Mouse (Mus musculus) stomach, postnatal 0 days (tissue): Measurements from ENCODE around the gene 4931414P19Rik. TPM values are rescaled to one million over a fixed set of nuclear protein-coding genes. Genes with fewer than 3 reads are reported as not detected.

ENCODE experiments used
- ATAC-seq: fragments of 200-750 bp; cut with Nextera tagmentation; 2 replicates; pipeline ENCODE4 v1.8.0; 2017; ENCODE audit not compliant: low FRiP score, low TSS enrichment
- DNase-seq: peaks from one replicate; pipeline ENCODE4 v3.0.0-alpha.2; 2016; ENCODE audit warnings: low spot score
- H3K27ac ChIP-seq: fragments of 300-500 bp; sonication (generic); replicated peaks from 2 replicates; pipeline ENCODE4 v1.5.1; 2014; ENCODE audit warnings: mild to moderate bottlenecking, control low read depth
- H3K27me3 ChIP-seq: fragments of 300-500 bp; sonication (generic); 2 replicates; pipeline ENCODE4 v1.6.1; 2014; ENCODE audit warnings: low read length; ENCODE audit not compliant: control insufficient read depth, insufficient read depth
- H3K36me3 ChIP-seq: fragments of 300-500 bp; sonication (generic); 2 replicates; pipeline ENCODE4 v1.6.1; 2014; ENCODE audit warnings: low read length, mixed read lengths; ENCODE audit not compliant: control insufficient read depth, insufficient read depth
- H3K4me1 ChIP-seq: fragments of 300-500 bp; sonication (generic); replicated peaks from 2 replicates; pipeline ENCODE4 v1.6.1; 2014; ENCODE audit warnings: antibody characterized with exemption; ENCODE audit not compliant: control insufficient read depth, insufficient read depth
- H3K4me2 ChIP-seq: fragments of 300-500 bp; sonication (generic); replicated peaks from 2 replicates; pipeline ENCODE4 v1.6.1; 2014; ENCODE audit warnings: low read depth, mild to moderate bottlenecking, control low read depth, moderate library complexity
- H3K4me3 ChIP-seq: fragments of 300-500 bp; sonication (generic); 2 replicates; pipeline ENCODE4 v1.5.1; 2014; ENCODE audit warnings: low read depth, low read length, control low read depth
- H3K9ac ChIP-seq: fragments of 300-500 bp; sonication (generic); 2 replicates; pipeline ENCODE4 v1.6.1; 2014; ENCODE audit warnings: mild to moderate bottlenecking, low read length, control low read depth, mixed read lengths
- H3K9me3 ChIP-seq: fragments of 300-500 bp; sonication (generic); 2 replicates; pipeline ENCODE4 v1.6.1; 2016; ENCODE audit warnings: low read length; ENCODE audit not compliant: control insufficient read depth
- CTCF ChIP-seq: IDR thresholded peaks from 2 replicates; pipeline ENCODE4 v1.5.1; 2016; ENCODE audit warnings: antibody characterized with exemption, low read depth, mild to moderate bottlenecking, moderate library complexity
- EP300 ChIP-seq: optimal IDR thresholded peaks from 2 replicates; pipeline ENCODE3; 2016; ENCODE audit warnings: antibody characterized with exemption
- WGBS: fragments of 180-500 bp; shearing (Covaris S2); extraction: QIAGEN DNeasy Blood & Tissue Kit; methylation state at CpG from one replicate; pipeline ENCODE4 v1.1.7; 2014; 5-methylcytosine and 5-hydroxymethylcytosine counted together
- polyA plus RNA-seq: library from polyadenylated mRNA; unstranded; fragments of >200 nt; fragmentation: Nextera tagmentation; extraction: Ambion mirVana; gene quantifications from 2 replicates; pipeline ENCODE4 v1.2.1, GENCODE M21; 2015

Gene 4931414P19Rik
- polyA plus RNA-seq, 1 experiment from 2014 or later = 2.4 TPM

- peak; percentile 70 for ATAC-seq
These were observed 28.5 kb downstream of the 4931414P19Rik start, which contains the start of gene Ajuba for GRCm38 (mm10) chr14:54577089-54577982. Gene Ajuba (minus strand): TSS chr14:54577558.

GRCm38 (mm10) chr14:54576241-54577088, 29.3 kb downstream of the 4931414P19Rik start:
- H3K9ac ChIP-seq = peak overlapping the region; percentile 89
- H3K9me3 ChIP-seq = no peaks in the 10 kb centered on the region
- H3K27ac ChIP-seq = peak overlapping the region; percentile 89
- H3K27me3 ChIP-seq = no peaks in the 10 kb centered on the region
- TF ChIP-seq EP300 (no peak), CTCF (no peak)
- ATAC-seq = no peak
- peak; percentile 52 for DNase-seq
- peak overlapping the region; percentile 95 for H3K4me2 ChIP-seq
- H3K4me1 ChIP-seq = peaks cover 6% of the 10 kb centered on the region; the same call in 1 of the 2 replicates
- no peaks in the 10 kb centered on the region for H3K36me3 ChIP-seq
- H3K4me3 ChIP-seq = peak overlapping the region; percentile 83
- WGBS = 1% methylated on average over 73 of the region's 84 CpGs

More at GRCm38 (mm10) chr14:54577089-54577982, 28.5 kb downstream of the 4931414P19Rik start, which contains the start of gene Ajuba:
- Histone ChIP-seq H3K4me2 (peak within 1 kb of the TSS; percentile 95), H3K9me3 (no peaks in the 10 kb centered on the region), H3K9ac (peak within 1 kb of the TSS; percentile 89), H3K4me1 (peaks cover 6% of the 10 kb centered on the region; the same call in 1 of the 2 replicates), H3K36me3 (no peaks in the 10 kb centered on the region), H3K4me3 (peak within 1 kb of the TSS; percentile 83), H3K27me3 (no peaks in the 10 kb centered on the region), H3K27ac (peak within 1 kb of the TSS; percentile 89)
- TF ChIP-seq CTCF (no peak), EP300 (no peak)
- peak; percentile 90 for DNase-seq
- WGBS = under 1% methylated on average over 59 of the region's 66 CpGs

GRCm38 (mm10) chr14:54575631-54576030, 30.2 kb downstream of the 4931414P19Rik start:
- WGBS = 1% methylated on average over 39 of the region's 39 CpGs
- peak; percentile 85 for DNase-seq
- H3K36me3 ChIP-seq = no peaks in the 10 kb centered on the region; the same call in 1 of the 2 replicates
- no peaks in the 10 kb centered on the region for H3K27me3 ChIP-seq
- H3K4me3 ChIP-seq = peak overlapping the region; percentile 83
- peak overlapping the region; percentile 89 for H3K9ac ChIP-seq
- H3K4me2 ChIP-seq = peak overlapping the region; percentile 95
- peak; percentile 45 for ATAC-seq
- H3K9me3 ChIP-seq = no peaks in the 10 kb centered on the region
- H3K27ac ChIP-seq = peak overlapping the region; percentile 89
- H3K4me1 ChIP-seq = peaks cover 6% of the 10 kb centered on the region; the same call in 1 of the 2 replicates
- TF ChIP-seq EP300 = peak; percentile 65
- TF ChIP-seq CTCF = no peak

GRCm38 (mm10) chr14:54575031-54575430, 30.8 kb downstream of the 4931414P19Rik start:
- DNase-seq = no peak
- no peak for ATAC-seq
- 14% methylated on average over 8 of the region's 8 CpGs for WGBS

GRCm38 (mm10) chr14:54574253-54574652, 31.5 kb downstream of the 4931414P19Rik start:
- Histone ChIP-seq H3K27ac (peak overlapping the region; percentile 88), H3K4me3 (peak overlapping the region; percentile 83; the same call in 1 of the 2 replicates), H3K36me3 (no peaks in the 10 kb centered on the region; the same call in 1 of the 2 replicates), H3K9me3 (no peaks in the 10 kb centered on the region), H3K27me3 (no peaks in the 10 kb centered on the region), H3K9ac (peak overlapping the region; percentile 47; the same call in 1 of the 2 replicates), H3K4me2 (peak overlapping the region; percentile 95), H3K4me1 (peaks cover 6% of the 10 kb centered on the region; the same call in 1 of the 2 replicates)
- peak; percentile 9; the same call in 1 of the 2 replicates for ATAC-seq
- WGBS = 26% methylated on average over 4 of the region's 4 CpGs
- peak; percentile 57 for DNase-seq
- TF ChIP-seq CTCF (no peak), EP300 (no peak)

More at GRCm38 (mm10) chr14:54575031-54575430, 30.8 kb downstream of the 4931414P19Rik start:
- Histone ChIP-seq H3K4me1 (peaks cover 6% of the 10 kb centered on the region; the same call in 1 of the 2 replicates), H3K9ac (peak overlapping the region; percentile 89), H3K4me2 (peak overlapping the region; percentile 95), H3K27ac (peak overlapping the region; percentile 88), H3K36me3 (no peaks in the 10 kb centered on the region; the same call in 1 of the 2 replicates), H3K9me3 (no peaks in the 10 kb centered on the region), H3K27me3 (no peaks in the 10 kb centered on the region), H3K4me3 (peak overlapping the region; percentile 83)
- no peak for TF ChIP-seq EP300
- no peak for TF ChIP-seq CTCF
